Mouse (Mus musculus) thymus, adult 2 months (tissue): ENCODE results near the gene Gid4. TPM values are rescaled to one million over a fixed set of nuclear protein-coding genes. Genes with fewer than 3 reads are reported as not detected.

Source experiments
- DNase-seq: peaks from one replicate; pipeline ENCODE4 v3.0.0; 2021
- H3K27ac ChIP-seq: fragments of 200-500 bp; 2 replicates; pipeline ENCODE4 v1.5.1; 2012; ENCODE audit warnings: low read length, control low read depth; ENCODE audit not compliant: control insufficient read depth, insufficient read depth
- H3K27me3 ChIP-seq: fragments of 200-500 bp; 2 replicates; pipeline ENCODE4 v1.6.1; 2012; ENCODE audit warnings: mild to moderate bottlenecking, low read length, moderate library complexity, mixed read lengths; ENCODE audit not compliant: control insufficient read depth, insufficient read depth
- H3K36me3 ChIP-seq: fragments of 200-500 bp; 2 replicates; pipeline ENCODE4 v1.6.1; 2012; ENCODE audit warnings: mild to moderate bottlenecking, low read length, moderate library complexity; ENCODE audit not compliant: control insufficient read depth, insufficient read depth
- H3K4me1 ChIP-seq: fragments of 200-500 bp; replicated peaks from 2 replicates; pipeline ENCODE4 v1.6.1; 2012; ENCODE audit warnings: low read length; ENCODE audit not compliant: control insufficient read depth, insufficient read depth
- H3K4me3 ChIP-seq: fragments of 200-500 bp; 2 replicates; pipeline ENCODE4 v1.5.1; 2012; ENCODE audit warnings: mild to moderate bottlenecking, low read length, control low read depth, moderate library complexity; ENCODE audit not compliant: control insufficient read depth, insufficient read depth
- CTCF ChIP-seq: fragments of 200-500 bp; IDR thresholded peaks from 2 replicates; pipeline ENCODE4 v1.5.1; 2012; ENCODE audit warnings: mild to moderate bottlenecking, control low read depth, low read length, moderate library complexity, borderline replicate concordance; ENCODE audit not compliant: control insufficient read depth, poor library complexity, insufficient read depth; ENCODE audit errors: extremely low read depth
- POLR2A ChIP-seq: fragments of 200-500 bp; IDR thresholded peaks from 2 replicates; pipeline ENCODE4 v1.6.1; 2012; ENCODE audit warnings: mild to moderate bottlenecking, low read length, control low read depth, moderate library complexity; ENCODE audit not compliant: control insufficient read depth, poor library complexity, insufficient read depth; ENCODE audit errors: extremely low read depth
- WGBS: fragments of 180-500 bp; shearing (Covaris S2); methylation state at CpG from one replicate; pipeline ENCODE4 v1.1.7; 2018; 5-methylcytosine and 5-hydroxymethylcytosine counted together
- polyA plus RNA-seq: library from polyadenylated mRNA; depleted of rRNA; stranded (reverse); fragments of >200 nt; gene quantifications from 2 replicates; pipeline ENCODE4 v1.2.3, GENCODE M21; 2012; rRNA removed

Gene Gid4
- polyA plus RNA-seq = 20.3 and 24.4 TPM in 2 replicates

DNA sequence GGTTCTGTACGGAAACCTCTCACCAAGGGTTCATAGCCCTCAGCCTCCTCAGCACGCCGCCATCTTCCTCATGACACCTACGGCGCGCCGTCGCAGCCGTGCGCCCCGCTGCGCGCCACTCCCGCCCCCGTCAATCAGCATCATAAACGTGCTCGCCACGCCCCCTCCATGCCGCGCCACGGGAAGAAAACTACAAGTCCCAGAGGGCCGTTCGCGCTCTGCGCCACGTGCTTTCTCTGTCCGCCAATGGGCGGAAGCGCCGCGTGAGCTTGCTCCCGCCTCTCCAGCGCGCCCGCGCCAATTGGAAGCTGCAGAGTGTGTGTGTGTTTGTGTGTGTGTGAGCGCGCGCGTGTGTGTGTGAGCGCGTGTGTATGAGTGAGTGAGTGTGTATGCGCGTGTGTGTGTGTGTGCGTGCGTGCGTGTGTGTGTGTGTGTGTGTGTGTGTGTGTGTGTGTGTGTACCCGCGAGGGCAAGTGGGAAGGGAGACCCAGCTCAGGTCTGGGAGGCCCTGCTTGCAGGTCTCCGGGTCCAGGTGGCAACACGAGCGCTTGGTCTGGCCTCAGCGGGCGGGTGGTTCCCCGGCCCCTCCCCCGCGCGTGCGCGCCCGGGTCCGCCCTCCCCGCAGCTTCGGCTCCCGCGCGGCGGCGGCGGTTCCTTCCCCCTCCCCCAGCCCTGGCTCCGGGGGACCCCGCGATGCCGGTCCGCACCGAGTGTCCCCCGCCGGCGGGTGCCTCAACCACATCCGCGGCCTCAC lies at the start of gene Gid4:
Gid4 (plus strand) TSS at position 183 of the 754 bp plus-strand sequence.
- Histone ChIP-seq H3K4me1 (peaks cover 16% of the 10 kb centered on the region), H3K36me3 (no peaks in the 10 kb centered on the region), H3K4me3 (peak within 1 kb of the TSS; percentile 88), H3K27me3 (no peaks in the 10 kb centered on the region), H3K27ac (no peak within 1 kb of the TSS)
- TF ChIP-seq CTCF (peak; percentile 57; the same call in 1 of the 2 replicates), POLR2A (peak; percentile 72)
- peak; percentile 98 for DNase-seq
- under 1% methylated on average over 69 of the region's 81 CpGs for WGBS

GRCm38 (mm10) chr11:60367256-60367655 lies 49.7 kb upstream of the Gid4 start:
- Histone ChIP-seq H3K4me1 (no peaks in the 10 kb centered on the region), H3K27me3 (no peaks in the 10 kb centered on the region), H3K36me3 (no peaks in the 10 kb centered on the region), H3K4me3 (no peak overlapping the region), H3K27ac (no peak overlapping the region)
- no peak for DNase-seq
- 81% methylated on average over 3 of the region's 3 CpGs for WGBS
- TF ChIP-seq CTCF (no peak), POLR2A (no peak)

DNA sequence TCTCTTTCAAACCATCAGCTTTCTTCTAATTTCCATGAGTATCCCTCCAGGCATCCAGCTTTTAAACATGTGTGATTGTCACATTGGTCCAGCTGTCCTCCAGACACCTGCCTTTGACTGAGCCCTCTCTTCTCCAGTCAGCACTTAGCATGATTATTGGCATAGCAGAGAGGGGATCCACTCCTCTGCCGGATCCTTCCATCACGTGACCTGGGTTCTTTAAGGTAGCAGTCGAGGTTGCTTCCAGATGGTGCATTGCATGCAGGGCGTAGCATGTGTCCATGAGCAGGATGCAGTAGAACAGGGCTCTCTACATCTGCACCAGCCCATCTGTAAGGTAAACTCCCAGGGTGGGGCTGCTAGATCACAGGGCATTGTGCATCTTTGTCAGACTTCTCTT lies 48.0 kb upstream of the Gid4 start:
- 54% methylated on average over 4 of the region's 4 CpGs for WGBS
- H3K4me3 ChIP-seq = no peak overlapping the region

GRCm38 (mm10) chr11:60369448-60369847 lies 47.5 kb upstream of the Gid4 start:
- Histone ChIP-seq H3K27me3 (no peaks in the 10 kb centered on the region), H3K27ac (no peak overlapping the region), H3K36me3 (no peaks in the 10 kb centered on the region), H3K4me1 (no peaks in the 10 kb centered on the region), H3K4me3 (no peak overlapping the region)
- DNase-seq = no peak
- TF ChIP-seq CTCF (no peak), POLR2A (no peak)
- 90% methylated on average over 4 of the region's 4 CpGs for WGBS

More for the DNA sequence above, 48.0 kb upstream of the Gid4 start:
- TF ChIP-seq POLR2A (no peak), CTCF (no peak)
- Histone ChIP-seq H3K27me3 (no peaks in the 10 kb centered on the region), H3K27ac (no peak overlapping the region), H3K4me1 (no peaks in the 10 kb centered on the region), H3K36me3 (no peaks in the 10 kb centered on the region)
- no peak for DNase-seq

DNA sequence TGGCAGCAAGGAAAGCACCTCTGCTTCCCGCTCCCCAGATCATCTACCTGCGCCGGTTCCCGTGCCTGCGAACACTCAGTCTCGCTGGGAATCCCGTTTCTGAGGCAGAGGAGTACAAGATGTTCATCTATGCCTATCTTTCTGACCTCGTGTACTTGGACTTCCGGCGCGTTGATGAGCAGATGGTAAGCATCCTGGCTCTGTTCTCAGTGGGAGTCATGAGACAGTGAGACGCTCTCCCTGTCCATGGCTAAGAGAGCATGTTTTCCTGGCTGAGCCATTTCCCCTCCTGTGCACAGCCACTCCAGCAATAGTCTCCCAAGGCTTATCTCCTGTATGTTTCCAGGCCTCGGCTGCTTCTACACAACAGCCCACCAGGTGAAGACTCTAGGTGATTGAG lies 46.5 kb upstream of the Gid4 start:
- Histone ChIP-seq H3K27me3 (no peaks in the 10 kb centered on the region), H3K27ac (no peak overlapping the region), H3K4me1 (no peaks in the 10 kb centered on the region), H3K36me3 (no peaks in the 10 kb centered on the region), H3K4me3 (no peak overlapping the region)
- TF ChIP-seq CTCF = no peak
- no peak for TF ChIP-seq POLR2A
- 95% methylated on average over 13 of the region's 13 CpGs for whole genome bisulfite sequencing
- no peak for DNase-seq

DNA sequence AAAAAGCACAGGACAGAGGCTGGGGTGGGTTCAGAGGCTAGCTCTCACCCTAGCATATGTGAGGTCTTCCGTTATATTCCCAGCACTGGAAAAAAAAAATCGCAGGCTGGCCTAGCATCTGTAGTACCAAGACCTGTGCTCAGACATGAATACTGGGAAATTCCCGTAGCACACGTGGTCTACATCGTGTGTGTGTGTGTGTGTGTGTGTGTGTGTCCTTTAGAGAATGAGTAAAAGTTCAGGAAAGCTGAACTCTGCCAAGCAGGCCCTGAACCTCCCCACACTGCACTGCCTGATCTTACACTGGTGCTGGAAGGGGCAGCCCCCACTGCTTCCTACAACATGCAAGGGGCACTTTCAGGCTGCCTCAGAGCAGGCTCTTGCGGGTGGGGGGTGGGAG lies 42.5 kb upstream of the Gid4 start:
- DNase-seq = no peak
- no peaks in the 10 kb centered on the region for H3K27me3 ChIP-seq
- no peaks in the 10 kb centered on the region for H3K36me3 ChIP-seq
- H3K4me3 ChIP-seq = no peak overlapping the region
- TF ChIP-seq POLR2A = no peak
- TF ChIP-seq CTCF = no peak
- no peak overlapping the region for H3K27ac ChIP-seq
- 92% methylated on average over 6 of the region's 6 CpGs for WGBS
- H3K4me1 ChIP-seq = no peaks in the 10 kb centered on the region
